Mouse (Mus musculus): ENCODE data around the gene Camkk1. TPM values are rescaled to one million over a fixed set of nuclear protein-coding genes. Genes with fewer than 3 reads are reported as not detected.

Camkk1 gene
- total and polyA plus RNA-seq, 3 experiments, result 5.8 to 6.6 TPM; not detected in 1

DNA sequence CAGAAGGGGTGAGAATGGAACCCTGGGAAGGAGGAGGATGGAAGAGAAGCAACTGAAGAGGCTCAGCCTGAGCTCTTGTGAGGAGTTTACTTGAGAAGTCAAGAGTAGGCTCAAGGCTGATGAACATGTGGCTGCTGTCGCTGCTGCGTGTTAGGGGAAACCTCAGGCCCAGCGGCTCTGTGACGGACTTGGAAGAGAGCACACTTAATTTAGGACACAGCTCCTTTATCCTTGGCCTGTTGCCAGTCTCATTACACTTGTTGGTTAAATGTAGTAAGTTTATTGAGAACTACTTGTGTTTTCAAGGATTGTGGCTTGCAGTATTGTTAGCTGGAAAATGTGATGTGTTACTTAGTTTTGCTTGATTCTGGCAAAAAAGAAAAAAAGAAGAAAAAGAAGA, 57.9 kb downstream of the Camkk1 start:
- Histone ChIP-seq H3K79me2 (ENCODE audit: control insufficient read depth, insufficient read depth, low read length, poor library complexity) (no peaks in the 10 kb centered on the region), H3K36me3 (ENCODE audit: control insufficient read depth in 1 of 2, insufficient read depth in 2 of 2, low read length in 2 of 2) (peaks cover 0 to 21% of the 10 kb centered on the region in 2 experiments; a peak in 2 of 4 replicates), H3K27ac (ENCODE audit: control insufficient read depth, low read depth, low read length) (no peak overlapping the region), H3K4me3 (ENCODE audit: control insufficient read depth in 1 of 2, insufficient read depth in 1 of 2, low read depth in 2 of 2, low read length in 2 of 2) (no peak overlapping the region), H3K9me3 (replicated peaks; ENCODE audit: insufficient read depth, low read length) (no peaks in the 10 kb centered on the region), H3K27me3 (ENCODE audit: control insufficient read depth in 1 of 2, insufficient read depth in 2 of 2, low read length in 2 of 2) (no peaks in the 10 kb centered on the region), H3K4me1 (ENCODE audit: control insufficient read depth in 1 of 2, insufficient read depth in 2 of 2, low read length in 2 of 2) (no peaks in the 10 kb centered on the region), H3K9ac (ENCODE audit: control insufficient read depth, low read depth, low read length, poor library complexity, severe bottlenecking) (no peak overlapping the region)
- no peak for TF ChIP-seq POLR2AphosphoS2 (IDR thresholded peaks at IDR 0.05; ENCODE audit: low read length)
- no peak for TF ChIP-seq MYC (IDR thresholded peaks at IDR 0.05; ENCODE audit: low read depth, low read length)
- TF ChIP-seq USF2 (IDR thresholded peaks at IDR 0.05; ENCODE audit: borderline replicate concordance in 1 of 2, insufficient read depth in 1 of 2, low read depth in 1 of 2, low read length in 2 of 2), result no peak
- no peak for DNase-seq (ENCODE audit: low read depth, low spot score)

- no peak overlapping the region for H3K27ac ChIP-seq (ENCODE audit: control insufficient read depth, low read depth, low read length)
- TF ChIP-seq JUND (IDR thresholded peaks at IDR 0.05; ENCODE audit: low read depth, low read length) (no peak), MAZ (IDR thresholded peaks at IDR 0.05; ENCODE audit: low read depth, low read length) (no peak), POLR2A (IDR thresholded peaks at IDR 0.05; ENCODE audit: control insufficient read depth in 1 of 2, insufficient read depth in 1 of 2, low read depth in 1 of 2, low read length in 2 of 2, poor library complexity in 1 of 2) (no peak), KAT2A (conservative IDR thresholded peaks at IDR 0.05; ENCODE audit: low read depth, low read length) (no peak), SMC3 (IDR thresholded peaks at IDR 0.05; ENCODE audit: low read depth, low read length) (no peak), MYB (IDR thresholded peaks at IDR 0.05; ENCODE audit: low read depth, low read length) (no peak), BHLHE40 (IDR thresholded peaks at IDR 0.05; ENCODE audit: borderline replicate concordance, low read depth, low read length) (no peak), MAFK (IDR thresholded peaks at IDR 0.05; ENCODE audit: borderline replicate concordance, low read depth, low read length) (no peak), TAL1 (IDR thresholded peaks at IDR 0.05; ENCODE audit: low read length) (no peak), ELF1 (IDR thresholded peaks at IDR 0.05; ENCODE audit: low read depth, low read length) (no peak), POLR2AphosphoS2 (IDR thresholded peaks at IDR 0.05; ENCODE audit: low read length) (no peak)
- DNase-seq (ENCODE audit: low read depth, low spot score), result no peak
- no peaks in the 10 kb centered on the region for H3K9me3 ChIP-seq (replicated peaks; ENCODE audit: insufficient read depth, low read length)
- H3K4me3 ChIP-seq (ENCODE audit: control insufficient read depth in 1 of 2, insufficient read depth in 1 of 2, low read depth in 2 of 2, low read length in 2 of 2), result no peak overlapping the region
- no peaks in the 10 kb centered on the region for H3K27me3 ChIP-seq (ENCODE audit: control insufficient read depth in 1 of 2, insufficient read depth in 2 of 2, low read length in 2 of 2)
- H3K36me3 ChIP-seq (ENCODE audit: control insufficient read depth in 1 of 2, insufficient read depth in 2 of 2, low read length in 2 of 2), result peaks cover 2 to 21% of the 10 kb centered on the region in 2 experiments
- H3K4me1 ChIP-seq (ENCODE audit: control insufficient read depth in 1 of 2, insufficient read depth in 2 of 2, low read length in 2 of 2), result 0 out of 4 replicates have a peak, but pooled peaks cover 0 to 1% of the 10 kb centered on the region in 2 experiments
- no peak overlapping the region for H3K9ac ChIP-seq (ENCODE audit: control insufficient read depth, low read depth, low read length, poor library complexity, severe bottlenecking)
- no peaks in the 10 kb centered on the region for H3K79me2 ChIP-seq (ENCODE audit: control insufficient read depth, insufficient read depth, low read length, poor library complexity)
These were observed 58.5 kb downstream of the Camkk1 start for GRCm38 (mm10) chr11:73077211-73077720.

- Histone ChIP-seq H3K36me3 (ENCODE audit: control insufficient read depth in 1 of 2, insufficient read depth in 2 of 2, low read length in 2 of 2) (peaks cover 11 to 13% of the 10 kb centered on the region in 2 experiments), H3K27me3 (ENCODE audit: control insufficient read depth in 1 of 2, insufficient read depth in 2 of 2, low read length in 2 of 2) (no peaks in the 10 kb centered on the region), H3K4me3 (ENCODE audit: control insufficient read depth in 1 of 2, insufficient read depth in 1 of 2, low read depth in 2 of 2, low read length in 2 of 2) (no peak overlapping the region), H3K9me3 (replicated peaks; ENCODE audit: insufficient read depth, low read length) (no peaks in the 10 kb centered on the region), H3K27ac (ENCODE audit: control insufficient read depth, low read depth, low read length) (no peak overlapping the region), H3K79me2 (ENCODE audit: control insufficient read depth, insufficient read depth, low read length, poor library complexity) (no peaks in the 10 kb centered on the region), H3K9ac (ENCODE audit: control insufficient read depth, low read depth, low read length, poor library complexity, severe bottlenecking) (no peak overlapping the region), H3K4me1 (ENCODE audit: control insufficient read depth in 1 of 2, insufficient read depth in 2 of 2, low read length in 2 of 2) (0 out of 4 replicates have a peak, but pooled peaks cover 0 to 6% of the 10 kb centered on the region in 2 experiments)
- TF ChIP-seq SIN3A (IDR thresholded peaks at IDR 0.05; ENCODE audit: low read length) (no peak), TAL1 (IDR thresholded peaks at IDR 0.05; ENCODE audit: low read length) (no peak), CTCF (IDR thresholded peaks at IDR 0.05 in 2 of 3, conservative IDR thresholded peaks at IDR 0.05 in 1 of 3; ENCODE audit: control insufficient read depth in 1 of 3, insufficient read depth in 1 of 3, low read depth in 2 of 3, low read length in 3 of 3, poor library complexity in 1 of 3, severe bottlenecking in 1 of 3) (no peak), CHD1 (IDR thresholded peaks at IDR 0.05; ENCODE audit: low read depth, low read length) (no peak), UBTF (IDR thresholded peaks at IDR 0.05; ENCODE audit: borderline replicate concordance, insufficient read depth, low read depth, low read length) (no peak)
- DNase-seq (ENCODE audit: low read depth, low spot score), result no peak
These were observed 59.8 kb downstream of the Camkk1 start for GRCm38 (mm10) chr11:73078615-73079014.
